Mouse (Mus musculus): ENCODE results near the gene Odf3b.

DNA sequence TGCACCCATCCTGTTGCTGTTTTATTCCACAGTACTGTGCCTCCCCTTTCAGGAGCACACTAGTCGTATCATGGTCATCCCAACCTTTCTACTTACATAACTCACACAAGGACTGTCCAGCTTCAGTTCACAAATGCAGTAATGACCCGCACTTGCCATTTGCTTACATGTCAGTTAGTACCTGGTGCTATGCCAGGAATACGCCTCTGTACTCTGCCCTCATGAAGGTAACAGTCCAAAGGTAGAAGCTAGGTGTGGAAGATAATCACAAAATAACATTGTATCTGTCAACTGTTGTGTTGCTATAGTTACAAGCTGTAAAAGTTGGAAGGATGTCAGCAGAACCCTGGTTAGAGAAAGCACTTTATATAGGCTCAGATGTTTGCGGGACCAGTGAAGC is 17.8 kb upstream of the Odf3b start:
- TF ChIP-seq SIN3A (IDR thresholded peaks at IDR 0.05; ENCODE audit: low read length) (no peak), EP300 (IDR thresholded peaks at IDR 0.05; ENCODE audit: low read length) (no peak), E2F4 (IDR thresholded peaks at IDR 0.05; ENCODE audit: insufficient replicate concordance, low read depth, low read length) (no peak), POLR2A (IDR thresholded peaks at IDR 0.05; ENCODE audit: low read depth, low read length) (no peak), KAT2A (IDR thresholded peaks at IDR 0.05; ENCODE audit: insufficient replicate concordance, low read length) (no peak), USF2 (conservative IDR thresholded peaks at IDR 0.05; ENCODE audit: low read depth, low read length) (no peak)

Data from CH12.LX (cell line).